Mouse (Mus musculus) MEL (cell line): ENCODE data around the gene Hspb6. TPM values are rescaled to one million over a fixed set of nuclear protein-coding genes. Genes with fewer than 3 reads are reported as not detected.

Source experiments
- DNase-seq: peaks from one replicate; pipeline ENCODE4 v3.0.0; 2011; ENCODE audit warnings: low read depth, low spot score
- H3K27ac ChIP-seq: 2 replicates; pipeline ENCODE4 v1.5.1; 2012; ENCODE audit warnings: low read depth, mild to moderate bottlenecking, control low read depth, low read length, moderate library complexity; ENCODE audit not compliant: control insufficient read depth
- H3K27me3 ChIP-seq, 2 experiments: fragments of 150-350 bp in 1 of 2; sonication (generic) in 1 of 2; 2 replicates each; pipeline ENCODE4 v1.6.1; 2012; ENCODE audit warnings: low read length in 2 of 2, mild to moderate bottlenecking in 2 of 2, improper control_type of control experiment in 1 of 2, moderate library complexity in 1 of 2; ENCODE audit not compliant: insufficient read depth in 2 of 2, control insufficient read depth in 1 of 2
- H3K36me3 ChIP-seq, 2 experiments: 2 replicates each; pipeline ENCODE4 v1.6.1; 2012 to 2014; ENCODE audit warnings: low read length in 2 of 2, improper control_type of control experiment in 1 of 2, inconsistent platforms in 1 of 2, mild to moderate bottlenecking in 1 of 2; ENCODE audit not compliant: insufficient read depth in 2 of 2, control insufficient read depth in 1 of 2
- H3K4me1 ChIP-seq, 2 experiments: fragments of 150-350 bp in 1 of 2; sonication (generic) in 1 of 2; 2 replicates each; pipeline ENCODE4 v1.6.1; 2012; ENCODE audit warnings: low read length in 2 of 2, improper control_type of control experiment in 1 of 2, mild to moderate bottlenecking in 1 of 2; ENCODE audit not compliant: insufficient read depth in 2 of 2, control insufficient read depth in 1 of 2
- H3K4me3 ChIP-seq, 2 experiments: fragments of 150-350 bp in 1 of 2; sonication (generic) in 1 of 2; 2 replicates each; pipeline ENCODE4 v1.5.1; 2012; ENCODE audit warnings: low read depth in 2 of 2, low read length in 2 of 2, mild to moderate bottlenecking in 2 of 2, moderate library complexity in 2 of 2, control low read depth in 1 of 2, improper control_type of control experiment in 1 of 2; ENCODE audit not compliant: control insufficient read depth in 1 of 2, insufficient read depth in 1 of 2
- H3K79me2 ChIP-seq: 2 replicates; pipeline ENCODE4 v1.6.1; 2012; ENCODE audit warnings: mild to moderate bottlenecking, low read length, moderate library complexity; ENCODE audit not compliant: control insufficient read depth, poor library complexity, insufficient read depth
- H3K9ac ChIP-seq: 2 replicates; pipeline ENCODE4 v1.6.1; 2012; ENCODE audit warnings: low read depth, mild to moderate bottlenecking, control low read depth, low read length, moderate library complexity; ENCODE audit not compliant: control insufficient read depth, poor library complexity, severe bottlenecking
- H3K9me3 ChIP-seq: fragments of 150-350 bp; sonication (generic); replicated peaks from 2 replicates; pipeline ENCODE4 v1.6.1; 2012; ENCODE audit warnings: mild to moderate bottlenecking, low read length, improper control_type of control experiment, moderate library complexity; ENCODE audit not compliant: insufficient read depth
- BHLHE40 ChIP-seq: IDR thresholded peaks from 2 replicates; pipeline ENCODE4 v1.6.1; 2012; ENCODE audit warnings: low read depth, mild to moderate bottlenecking, inconsistent platforms, low read length, improper control_type of control experiment, borderline replicate concordance
- CHD1 ChIP-seq: IDR thresholded peaks from 2 replicates; pipeline ENCODE4 v1.6.1; 2012; ENCODE audit warnings: low read depth, mild to moderate bottlenecking, inconsistent platforms, low read length, improper control_type of control experiment
- CHD2 ChIP-seq: IDR thresholded peaks from 2 replicates; pipeline ENCODE4 v1.6.1; 2011; ENCODE audit warnings: low read length, improper control_type of control experiment
- E2F4 ChIP-seq: IDR thresholded peaks from 2 replicates; pipeline ENCODE4 v1.6.1; 2011; ENCODE audit warnings: low read depth, low read length, improper control_type of control experiment, borderline replicate concordance
- ELF1 ChIP-seq: IDR thresholded peaks from 2 replicates; pipeline ENCODE4 v1.6.1; 2014; ENCODE audit warnings: low read depth, mild to moderate bottlenecking, inconsistent platforms, low read length, improper control_type of control experiment, moderate library complexity
- EP300 ChIP-seq, 2 experiments: IDR thresholded peaks; 2 replicates each; pipeline ENCODE4 v1.6.1; 2011; ENCODE audit warnings: improper control_type of control experiment in 2 of 2, low read length in 2 of 2, low read depth in 1 of 2, mild to moderate bottlenecking in 1 of 2
- ETS1 ChIP-seq: IDR thresholded peaks from 2 replicates; pipeline ENCODE4 v1.6.1; 2012; ENCODE audit warnings: low read depth, mild to moderate bottlenecking, inconsistent platforms, low read length, improper control_type of control experiment, moderate library complexity
- GATA1 ChIP-seq: IDR thresholded peaks from 2 replicates; pipeline ENCODE4 v1.6.1; 2011; ENCODE audit warnings: low read depth, low read length, improper control_type of control experiment
- HCFC1 ChIP-seq: IDR thresholded peaks from 2 replicates; pipeline ENCODE4 v1.6.1; 2012; ENCODE audit warnings: low read depth, mild to moderate bottlenecking, inconsistent platforms, low read length, improper control_type of control experiment, moderate library complexity
- MAFK ChIP-seq: IDR thresholded peaks from 2 replicates; pipeline ENCODE4 v1.6.1; 2011; ENCODE audit warnings: low read depth, mild to moderate bottlenecking, low read length, improper control_type of control experiment, borderline replicate concordance
- MAX ChIP-seq: IDR thresholded peaks from 2 replicates; pipeline ENCODE4 v1.6.1; 2011; ENCODE audit warnings: low read length, improper control_type of control experiment
- MAZ ChIP-seq: IDR thresholded peaks from 2 replicates; pipeline ENCODE4 v1.6.1; 2012; ENCODE audit warnings: low read depth, mild to moderate bottlenecking, inconsistent platforms, low read length, improper control_type of control experiment
- MEF2A ChIP-seq: IDR thresholded peaks from 2 replicates; pipeline ENCODE4 v1.6.1; 2014; ENCODE audit warnings: low read depth, mild to moderate bottlenecking, inconsistent platforms, low read length, improper control_type of control experiment; ENCODE audit not compliant: poor library complexity, insufficient replicate concordance, severe bottlenecking; ENCODE audit errors: extremely low read depth
- MXI1 ChIP-seq: IDR thresholded peaks from 2 replicates; pipeline ENCODE4 v1.6.1; 2011; ENCODE audit warnings: mild to moderate bottlenecking, low read depth, low read length, improper control_type of control experiment
- NELFE ChIP-seq: IDR thresholded peaks from 2 replicates; pipeline ENCODE4 v1.6.1; 2011; ENCODE audit warnings: low read depth, low read length, improper control_type of control experiment
- NRF1 ChIP-seq: IDR thresholded peaks from 2 replicates; pipeline ENCODE4 v1.6.1; 2014; ENCODE audit warnings: low read depth, mild to moderate bottlenecking, inconsistent platforms, low read length, improper control_type of control experiment, moderate library complexity; ENCODE audit not compliant: poor library complexity, insufficient read depth, severe bottlenecking
- POLR2AphosphoS2 ChIP-seq: IDR thresholded peaks from 2 replicates; pipeline ENCODE4 v1.6.1; 2011; ENCODE audit warnings: low read length, improper control_type of control experiment
- POLR2AphosphoS5 ChIP-seq: IDR thresholded peaks from 2 replicates; pipeline ENCODE4 v1.6.1; 2012; ENCODE audit warnings: low read depth, borderline replicate concordance, mild to moderate bottlenecking, inconsistent platforms, low read length, moderate library complexity, mixed read lengths
- RAD21 ChIP-seq: IDR thresholded peaks from 2 replicates; pipeline ENCODE4 v1.6.1; 2011; ENCODE audit warnings: mild to moderate bottlenecking, low read depth, low read length, improper control_type of control experiment
- RCOR1 ChIP-seq: IDR thresholded peaks from 2 replicates; pipeline ENCODE4 v1.6.1; 2012; ENCODE audit warnings: low read depth, mild to moderate bottlenecking, inconsistent platforms, low read length, improper control_type of control experiment
- TBP ChIP-seq: IDR thresholded peaks from 2 replicates; pipeline ENCODE4 v1.8.0; 2011; ENCODE audit warnings: low read depth, low read length, improper control_type of control experiment
- UBTF ChIP-seq: IDR thresholded peaks from 2 replicates; pipeline ENCODE4 v1.6.1; 2012; ENCODE audit warnings: low read depth, mild to moderate bottlenecking, inconsistent platforms, low read length, improper control_type of control experiment, moderate library complexity, borderline replicate concordance; ENCODE audit not compliant: insufficient read depth
- USF1 ChIP-seq: IDR thresholded peaks from 2 replicates; pipeline ENCODE4 v1.6.1; 2014; ENCODE audit warnings: low read depth, mild to moderate bottlenecking, inconsistent platforms, low read length, improper control_type of control experiment, moderate library complexity
- USF2 ChIP-seq, 2 experiments: IDR thresholded peaks; 2 replicates each; pipeline ENCODE4 v1.6.1; 2011 to 2012; ENCODE audit warnings: improper control_type of control experiment in 2 of 2, low read length in 2 of 2, borderline replicate concordance in 1 of 2, inconsistent platforms in 1 of 2, low read depth in 1 of 2, mild to moderate bottlenecking in 1 of 2; ENCODE audit not compliant: insufficient read depth in 1 of 2
- ZC3H11A ChIP-seq: IDR thresholded peaks from 2 replicates; pipeline ENCODE4 v1.6.1; 2012; ENCODE audit warnings: low read depth, mild to moderate bottlenecking, inconsistent platforms, low read length, improper control_type of control experiment
- ZKSCAN1 ChIP-seq: IDR thresholded peaks from 2 replicates; pipeline ENCODE4 v1.6.1; 2012; ENCODE audit warnings: low read depth, mild to moderate bottlenecking, inconsistent platforms, low read length, improper control_type of control experiment, moderate library complexity
- polyA plus RNA-seq, 2 experiments: library from polyadenylated mRNA; stranded (reverse) in 1 of 2; unstranded in 1 of 2; fragments of >175 nt in 1 of 2; fragments of >200 nt in 1 of 2; gene quantifications; 2 replicates each; pipeline versions ENCODE4 v1.2.1 to v1.2.4; 2012; ENCODE audit warnings: low replicate concordance in 2 of 2, low read depth in 1 of 2; ENCODE audit not compliant: insufficient read length in 2 of 2, insufficient read depth in 1 of 2, missing spikeins in 1 of 2
- total RNA-seq: library from RNA; depleted of rRNA; stranded (reverse); fragments of 300-350 nt; gene quantifications from 2 replicates; pipeline ENCODE4 v1.2.3, GENCODE M21; 2012

The Hspb6 gene
- total and polyA plus RNA-seq, 3 experiments: 1.5 to 12.4 TPM; not detected in 1

DNA sequence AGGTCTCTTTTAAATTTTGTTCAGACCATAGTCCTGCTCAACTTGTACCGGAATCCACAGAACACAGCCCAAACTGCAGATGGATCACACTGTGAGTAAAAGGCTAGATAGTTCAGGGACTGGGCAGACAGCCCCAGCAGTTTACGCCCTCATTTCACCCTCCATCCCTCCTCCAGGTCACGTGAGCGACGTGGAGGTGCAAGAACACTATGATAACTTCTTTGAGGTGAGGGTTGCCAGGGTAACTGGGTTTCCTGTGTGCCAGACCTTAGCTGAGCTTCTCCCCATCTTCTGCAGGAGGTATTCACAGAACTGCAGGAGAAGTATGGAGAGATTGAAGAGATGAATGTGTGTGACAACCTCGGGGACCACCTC, 11.9 kb downstream of the Hspb6 start:
- H3K36me3 ChIP-seq: peaks cover 0 to 4% of the 10 kb centered on the region in 2 experiments; a peak in 1 of 4 replicates
- peak overlapping the region; percentile 28; the same call in 1 of the 2 replicates for H3K27ac ChIP-seq
- DNase-seq: no peak
- H3K9me3 ChIP-seq: no peaks in the 10 kb centered on the region
- peaks cover 11% of the 10 kb centered on the region for H3K79me2 ChIP-seq
- H3K4me1 ChIP-seq: peaks cover 2 to 10% of the 10 kb centered on the region in 2 experiments; a peak in 2 of 4 replicates
- TF ChIP-seq USF2 (IDR thresholded peaks at IDR 0.05; ENCODE audit: borderline replicate concordance in 1 of 2, insufficient read depth in 1 of 2, low read depth in 1 of 2, low read length in 2 of 2): peak; percentile 20 to 22; a peak in 1 of 4 replicates
- TF ChIP-seq USF1: peak; percentile 80
- TF ChIP-seq HCFC1: no peak
- TF ChIP-seq, all 39 proteins: peak for 2
- Histone ChIP-seq H3K4me3 (peak overlapping the region; percentile 82 to 84), H3K9ac (peak overlapping the region; percentile 32), H3K27me3 (no peaks in the 10 kb centered on the region)

DNA sequence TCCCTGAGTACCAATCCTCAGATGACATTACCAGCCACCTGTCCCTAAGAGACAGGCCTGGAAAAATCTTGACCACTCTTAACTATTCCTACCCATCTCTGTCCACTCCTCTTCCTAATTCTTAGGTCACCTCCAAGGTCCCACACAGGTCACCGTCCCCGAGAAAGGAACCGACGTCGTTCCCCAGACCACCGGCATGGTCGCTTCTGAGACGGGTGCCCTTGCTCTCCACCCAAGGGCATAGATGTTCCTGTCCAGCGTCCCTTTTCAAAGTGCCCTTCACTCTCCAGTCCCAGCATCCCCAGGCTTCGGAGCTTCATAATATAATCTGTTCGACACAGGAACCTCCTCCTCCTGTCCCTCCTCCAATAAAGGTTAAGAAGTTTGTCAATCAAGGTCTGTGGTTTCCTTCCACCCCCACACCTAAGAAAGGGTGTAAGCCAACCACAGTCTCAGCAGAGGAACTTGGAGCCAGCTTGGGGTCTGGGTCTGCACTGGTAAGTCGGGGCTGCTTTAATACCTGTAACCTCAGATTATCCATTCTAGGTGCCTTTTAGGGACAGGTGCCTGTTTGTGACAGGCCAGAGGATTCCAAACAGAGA, 13.1 kb downstream of the Hspb6 start, which contains the start of gene Igflr1:
Igflr1 (plus strand) TSS at position 458 of the 602 bp plus-strand sequence.
- H3K4me3 ChIP-seq: no peak within 1 kb of the TSS
- no peak within 1 kb of the TSS for H3K27ac ChIP-seq
- no peaks in the 10 kb centered on the region for H3K9me3 ChIP-seq

DNA sequence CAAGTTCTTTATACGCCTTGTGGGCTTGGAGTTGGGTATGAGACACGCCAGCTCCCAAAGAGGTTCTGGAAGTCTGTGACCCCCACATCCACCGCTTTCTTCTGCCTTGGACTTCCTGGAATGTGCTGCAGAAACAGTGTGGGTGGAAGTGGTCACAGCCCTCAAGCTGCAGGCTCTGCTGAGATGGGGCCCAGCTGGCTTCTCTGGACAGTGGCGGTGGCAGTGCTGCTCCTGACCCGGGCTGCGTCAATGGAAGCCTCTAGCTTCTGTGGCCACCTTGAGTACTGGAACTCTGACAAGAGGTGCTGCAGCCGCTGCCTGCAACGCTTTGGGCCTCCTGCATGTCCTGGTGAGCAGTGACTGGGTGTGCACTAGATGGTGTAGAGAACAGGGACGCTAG, 14.1 kb downstream of the Hspb6 start:
- peaks cover 6% of the 10 kb centered on the region for H3K79me2 ChIP-seq
- H3K4me1 ChIP-seq: peaks cover 2 to 8% of the 10 kb centered on the region in 2 experiments; a peak in 1 of 4 replicates
- no peaks in the 10 kb centered on the region for H3K9me3 ChIP-seq
- H3K36me3 ChIP-seq: peaks cover 0 to 4% of the 10 kb centered on the region in 2 experiments; a peak in 2 of 4 replicates
- DNase-seq: no peak
- H3K9ac ChIP-seq: no peak overlapping the region
- no peak overlapping the region for H3K4me3 ChIP-seq
- H3K27ac ChIP-seq: no peak overlapping the region
- no peaks in the 10 kb centered on the region for H3K27me3 ChIP-seq
- TF ChIP-seq NRF1 (no peak), TBP (no peak), MAFK (no peak), ZKSCAN1 (no peak), MAX (no peak), MXI1 (no peak), POLR2AphosphoS5 (no peak), ETS1 (no peak), RCOR1 (no peak), POLR2AphosphoS2 (no peak), UBTF (no peak), CHD2 (no peak), BHLHE40 (no peak), MAZ (no peak), E2F4 (no peak), CHD1 (no peak)

More for the DNA sequence above, 13.1 kb downstream of the Hspb6 start, which contains the start of gene Igflr1:
- DNase-seq: no peak
- Histone ChIP-seq H3K27me3 (no peaks in the 10 kb centered on the region), H3K36me3 (peaks cover 0 to 4% of the 10 kb centered on the region in 2 experiments; a peak in 1 of 4 replicates), H3K9ac (no peak within 1 kb of the TSS), H3K4me1 (peaks cover 2 to 10% of the 10 kb centered on the region in 2 experiments; a peak in 2 of 4 replicates), H3K79me2 (peaks cover 6% of the 10 kb centered on the region)
- no peak for TF ChIP-seq BHLHE40
- TF ChIP-seq EP300 (IDR thresholded peaks at IDR 0.05; ENCODE audit: low read depth in 1 of 2, low read length in 2 of 2): no peak
- no peak for TF ChIP-seq TBP
- TF ChIP-seq ELF1: no peak
- no peak for TF ChIP-seq MAZ
- TF ChIP-seq CHD2: no peak
- TF ChIP-seq GATA1: no peak
- TF ChIP-seq ZC3H11A: no peak
- TF ChIP-seq RAD21: no peak
- no peak for TF ChIP-seq MEF2A
- no peak for TF ChIP-seq ZKSCAN1
- TF ChIP-seq HCFC1: no peak
- TF ChIP-seq NELFE: no peak
- no peak for TF ChIP-seq E2F4
- TF ChIP-seq POLR2AphosphoS5: no peak
